Mouse (Mus musculus) G1E (cell line): ENCODE measurements around the gene Depdc1a.
"Not testable (repeated sequence)": the region's sequence is repeated elsewhere in the genome, so short reads cannot be mapped to it uniquely, and the experiment has no call there.

Experiments used
- CTCF ChIP-seq: IDR thresholded peaks from 2 replicates; pipeline ENCODE4 v1.5.1; 2012; ENCODE audit warnings: low read depth, low read length, inconsistent platforms, mixed read lengths
- TAL1 ChIP-seq: conservative IDR thresholded peaks from 2 replicates; pipeline ENCODE4 v1.6.1; 2012; ENCODE audit warnings: low read depth, low read length, inconsistent platforms, mixed read lengths

GRCm38 (mm10) chr3:159494709-159495108 is 524 bp upstream of the Depdc1a start:
- not testable (repeated sequence) for TF ChIP-seq CTCF, TAL1
